ENCODE assay signal across 8 mouse cellular contexts in genomic region chrX:74353467-74353770, GRCm38 (mm10). TPM values are rescaled to one million over a fixed set of nuclear protein-coding genes. Genes with fewer than 3 reads are reported as not detected.
A peak's percentile ranks its signal among the peaks of the same experiment; 100 is the strongest.
DNase-seq lines count a peak whose midpoint lies in the region; ATAC-seq lines count a peak whose summit lies in the region.

Gene Lage3 (minus strand): TSS chrX:74353618.

- H3K4me2 ChIP-seq in hindbrain, embryonic 14.5 days (replicated peaks), result peak within 1 kb of the TSS; percentile 64

- peaks cover 4% of the 10 kb centered on the region; the same call in 1 of the 2 replicates for H3K4me1 ChIP-seq in hindbrain, embryonic 14.5 days (replicated peaks; ENCODE audit: control insufficient read depth, insufficient read depth, low read length)

- peak within 1 kb of the TSS; percentile 39 for H3K4me3 ChIP-seq in hindbrain, embryonic 14.5 days (replicated peaks; ENCODE audit: low read length)

- H3K36me3 ChIP-seq in hindbrain, embryonic 14.5 days (replicated peaks; ENCODE audit: control insufficient read depth, insufficient read depth), result no peaks in the 10 kb centered on the region

- H3K27me3 ChIP-seq in hindbrain, embryonic 14.5 days (ENCODE audit: control insufficient read depth, insufficient read depth, low read length), result no peaks in the 10 kb centered on the region

- WGBS in hindbrain, embryonic 14.5 days, result 16% methylated on average over 10 of the region's 22 CpGs

- ATAC-seq in hindbrain, embryonic 14.5 days (ENCODE audit: low FRiP score), result peak; percentile 87

- DNase-seq in T-cell, adult 2 months (ENCODE audit: low spot score), result peak; percentile 84
- DNase-seq in cerebellum, postnatal 36 days, result peak; percentile 78 to 82
- DNase-seq in frontal cortex, postnatal 36 days (ENCODE audit: low spot score in 2 of 2), result peak; percentile 67 to 79
- peak; percentile 71 for DNase-seq in hindbrain, embryonic 14.5 days (ENCODE audit: low spot score)
- DNase-seq in layer of hippocampus, postnatal 36 days, result peak; percentile 78 to 80
- peak; percentile 88 for DNase-seq in lung, postnatal 36 days
- DNase-seq in retina, postnatal 1 day, result peak; percentile 89
- peak; percentile 90 for DNase-seq in thymus, postnatal 4 days

- no peaks in the 10 kb centered on the region for H3K9me3 ChIP-seq in hindbrain, embryonic 14.5 days (ENCODE audit: control insufficient read depth, low read length)

- H3K9ac ChIP-seq in hindbrain, embryonic 14.5 days, result peak within 1 kb of the TSS; percentile 63

- H3K27ac ChIP-seq in hindbrain, embryonic 14.5 days, result peak within 1 kb of the TSS; percentile 81

RNA-seq across cellular contexts. Expression of gene Lage3, which starts in this region (rescaled TPM):
- 64.0 and 87.6 TPM in 2 replicates for polyA plus RNA-seq in hindbrain, embryonic 14.5 days (2014; fragmentation: Nextera tagmentation; extraction: Ambion mirVana)
- total RNA-seq in layer of hippocampus, postnatal 36 days (2021), result 10 to 100 TPM; 25.1 to 26.4 TPM

Comparison
In these comparisons a context has a peak if more than half of its experiments do, and no peak if none do; other contexts are left out.
1. Peak in every context shown above with its lines: DNase-seq, ATAC-seq, H3K4me3 ChIP-seq and H3K27ac ChIP-seq.